Mouse (Mus musculus): Measurements from ENCODE around the gene Gkap1. TPM values are rescaled to one million over a fixed set of nuclear protein-coding genes. Genes with fewer than 3 reads are reported as not detected.

Gkap1 gene
- polyA plus RNA-seq, 1 experiment from 2014 or later: 36.5 TPM

Other genes starting within 250 kb of the Gkap1 start
- gene Klhl3, start 162.1 kb downstream of the Gkap1 start, polyA plus RNA-seq (2018): 0.05 to 1.1 TPM (median 0.19 TPM) in 3 replicates
- gene Hnrnpa0, start 147.1 kb downstream of the Gkap1 start, polyA plus RNA-seq (2018): 18.4 to 77.1 TPM (median 48.4 TPM) in 3 replicates
- 22.2 to 41.3 TPM (median 25.5 TPM) in 3 replicates for gene Idnk, start 118.0 kb downstream of the Gkap1 start, polyA plus RNA-seq (2018)
- 51.3 to 88.5 TPM (median 66.0 TPM) in 3 replicates for gene Ubqln1, start 60.0 kb downstream of the Gkap1 start, polyA plus RNA-seq (2018)
- 0.10 to 0.20 TPM (median 0.14 TPM) in 3 replicates for gene Kif27, start 83.4 kb upstream of the Gkap1 start, polyA plus RNA-seq (2018)
- gene 2210016F16Rik, start 109.5 kb upstream of the Gkap1 start, polyA plus RNA-seq (2018): 14.0 to 26.7 TPM (median 16.3 TPM) in 3 replicates
- gene Rmi1, start 126.5 kb upstream of the Gkap1 start, polyA plus RNA-seq (2018): 18.1 to 36.6 TPM (median 36.0 TPM) in 3 replicates
- gene Hnrnpk, start 127.6 kb upstream of the Gkap1 start, polyA plus RNA-seq (2018): 321 to 467 TPM (median 425 TPM) in 3 replicates

All from macrophage (primary cell).